Mouse (Mus musculus) stomach, embryonic 15.5 days (tissue): Measurements from ENCODE around the gene Bfsp1. TPM values are rescaled to one million over a fixed set of nuclear protein-coding genes. Genes with fewer than 3 reads are reported as not detected.

ENCODE experiments used
- polyA plus RNA-seq: library from polyadenylated mRNA; unstranded; fragments of >200 nt; fragmentation: Nextera tagmentation; extraction: Ambion mirVana; gene quantifications from 2 replicates; pipeline ENCODE4 v1.2.1, GENCODE M21; 2015

The Bfsp1 gene
- polyA plus RNA-seq, 1 experiment from 2014 or later, result 2.1 TPM

Other genes with a start within 250 kb of the Bfsp1 start
- 732 and 736 TPM in 2 replicates for gene Dstn, start 52.1 kb upstream of the Bfsp1 start, polyA plus RNA-seq
- gene Rrbp1, start 148.1 kb upstream of the Bfsp1 start, polyA plus RNA-seq, result 130 and 133 TPM in 2 replicates
- gene Banf2, start 169.9 kb upstream of the Bfsp1 start, polyA plus RNA-seq, result 0.33 and 0.59 TPM in 2 replicates